Mouse (Mus musculus): ENCODE results near the gene Rtn4rl1. TPM values are rescaled to one million over a fixed set of nuclear protein-coding genes. Genes with fewer than 3 reads are reported as not detected.
"Not testable (repeated sequence)": the region's sequence is repeated elsewhere in the genome, so short reads cannot be mapped to it uniquely, and the experiment has no call there.

Rtn4rl1 gene
- total and polyA plus RNA-seq, 3 experiments = 7.5 to 9.4 (median 8.4) TPM

DNA sequence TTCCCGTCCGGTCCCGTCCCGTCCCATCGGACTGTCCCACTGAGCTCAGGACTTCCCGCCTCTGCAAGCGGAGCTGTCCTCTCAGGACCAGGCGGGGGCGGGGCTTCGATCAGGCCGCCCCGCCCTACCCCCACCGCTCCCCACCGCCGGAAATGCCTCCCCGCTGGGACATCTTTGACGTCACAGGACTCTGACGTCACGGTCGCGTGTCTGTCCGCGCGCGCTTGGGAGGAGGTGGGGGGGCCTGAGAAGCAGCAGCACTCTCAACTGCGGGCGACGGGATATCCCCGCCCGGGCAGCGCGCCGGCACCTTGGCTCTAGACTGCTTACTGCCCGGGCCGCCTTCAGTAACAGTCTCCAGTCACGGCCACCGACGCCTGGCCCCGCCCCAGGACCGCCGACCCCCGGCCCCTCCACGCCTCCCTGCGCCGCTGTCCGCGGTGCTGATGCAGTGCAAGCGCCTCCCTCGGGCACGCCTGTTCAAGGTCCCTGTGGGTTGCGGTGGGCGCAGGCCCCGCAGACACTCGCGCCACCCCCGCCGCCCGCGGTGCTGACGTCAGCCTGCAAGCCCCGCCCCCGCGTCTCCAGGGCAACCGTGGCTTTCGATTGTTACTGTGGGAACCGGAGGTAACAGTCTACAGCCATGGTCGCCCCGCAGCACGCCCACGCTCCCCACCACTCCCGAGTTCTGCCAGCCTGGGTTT lies 20.3 kb upstream of the Rtn4rl1 start:
- intact Hi-C loops (cut with DNase I) = no loop called here
- H3K9ac ChIP-seq (ENCODE audit: low read depth, low read length) = peak overlapping the region; percentile 46
- H3K27me3 ChIP-seq (ENCODE audit: control insufficient read depth, insufficient read depth, low read length) = no peaks in the 10 kb centered on the region
- no peaks in the 10 kb centered on the region for H3K36me3 ChIP-seq (ENCODE audit: control insufficient read depth, insufficient read depth, low read length)
- peak overlapping the region; percentile 68 for H3K4me3 ChIP-seq
- H3K79me2 ChIP-seq (replicated peaks; ENCODE audit: control insufficient read depth, insufficient read depth, low read length) = no peaks in the 10 kb centered on the region
- TF ChIP-seq CTCF (IDR thresholded peaks at IDR 0.05) = no peak
- no peak for TF ChIP-seq EP300 (IDR thresholded peaks at IDR 0.05; ENCODE audit: insufficient read depth, low read depth, low read length)
- 0 out of 2 replicates have a peak, but pooled peaks have one; percentile 26 for TF ChIP-seq POLR2A (IDR thresholded peaks at IDR 0.05; ENCODE audit: insufficient read depth, low read depth, low read length)
- H3K27ac ChIP-seq = no peak overlapping the region
- WGBS = under 1% methylated on average over 70 of the region's 71 CpGs
- peaks cover 7% of the 10 kb centered on the region; the same call in 1 of the 2 replicates for H3K4me1 ChIP-seq (ENCODE audit: control insufficient read depth, insufficient read depth, low read length)
- peak; percentile 82 to 87 for DNase-seq

DNA sequence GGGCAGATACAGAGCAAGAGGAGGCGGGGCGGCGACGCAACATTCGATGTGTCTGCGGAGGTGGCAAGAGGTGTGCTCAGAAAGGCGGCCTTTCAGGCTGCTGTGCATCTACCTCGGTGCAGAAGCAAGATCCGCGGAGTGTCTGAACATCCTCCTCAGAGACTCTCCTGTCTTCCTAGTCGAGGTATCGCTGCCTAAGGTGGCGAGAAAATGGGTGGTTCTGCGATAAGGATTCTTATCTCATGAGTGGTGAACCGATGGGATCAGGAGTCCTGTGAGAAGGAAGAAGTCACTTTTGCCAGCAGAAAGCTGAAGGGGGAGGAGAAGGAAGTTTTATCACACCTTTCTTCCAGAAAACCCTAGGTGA lies 19.8 kb upstream of the Rtn4rl1 start:
- no peak for TF ChIP-seq EP300 (IDR thresholded peaks at IDR 0.05; ENCODE audit: insufficient read depth, low read depth, low read length)
- no peak for TF ChIP-seq POLR2A (IDR thresholded peaks at IDR 0.05; ENCODE audit: insufficient read depth, low read depth, low read length)
- TF ChIP-seq CTCF (IDR thresholded peaks at IDR 0.05) = no peak
- Histone ChIP-seq H3K79me2 (replicated peaks; ENCODE audit: control insufficient read depth, insufficient read depth, low read length) (no peaks in the 10 kb centered on the region), H3K4me1 (ENCODE audit: control insufficient read depth, insufficient read depth, low read length) (peaks cover 7% of the 10 kb centered on the region; the same call in 1 of the 2 replicates), H3K36me3 (ENCODE audit: control insufficient read depth, insufficient read depth, low read length) (no peaks in the 10 kb centered on the region), H3K27me3 (ENCODE audit: control insufficient read depth, insufficient read depth, low read length) (no peaks in the 10 kb centered on the region), H3K4me3 (peak overlapping the region; percentile 68), H3K9ac (ENCODE audit: low read depth, low read length) (no peak overlapping the region), H3K27ac (no peak overlapping the region)
- 2% methylated on average over 15 of the region's 15 CpGs for WGBS
- DNase-seq = no peak
- intact Hi-C loops (cut with DNase I) = no loop called here

DNA sequence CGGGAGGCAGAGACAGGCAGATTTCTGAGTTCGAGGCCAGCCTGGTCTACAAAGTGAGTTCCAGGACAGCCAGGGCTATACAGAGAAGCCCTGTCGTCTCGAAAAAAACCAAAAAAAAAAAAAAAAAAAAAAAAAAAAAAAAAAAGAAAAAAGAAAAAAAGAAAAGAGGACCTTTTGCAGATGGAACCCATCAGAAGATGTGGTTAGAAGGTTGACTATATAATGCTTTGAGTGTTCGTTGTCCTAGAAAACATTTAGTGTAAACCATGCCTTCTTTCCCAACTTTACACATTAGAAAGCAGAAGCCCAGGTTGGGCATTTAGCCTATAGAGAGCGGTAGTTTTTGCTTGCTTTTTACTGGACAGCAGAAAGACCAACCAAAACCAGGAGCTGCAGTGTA lies 19.0 kb upstream of the Rtn4rl1 start:
- H3K27me3 ChIP-seq (ENCODE audit: control insufficient read depth, insufficient read depth, low read length); H3K79me2 ChIP-seq (replicated peaks; ENCODE audit: control insufficient read depth, insufficient read depth, low read length); H3K9ac ChIP-seq (ENCODE audit: low read depth, low read length); H3K27ac ChIP-seq; H3K4me1 ChIP-seq (ENCODE audit: control insufficient read depth, insufficient read depth, low read length); H3K36me3 ChIP-seq (ENCODE audit: control insufficient read depth, insufficient read depth, low read length); intact Hi-C loops (cut with DNase I); DNase-seq; H3K4me3 ChIP-seq: not testable (repeated sequence)
- 63% methylated on average over 6 of the region's 6 CpGs for WGBS

DNA sequence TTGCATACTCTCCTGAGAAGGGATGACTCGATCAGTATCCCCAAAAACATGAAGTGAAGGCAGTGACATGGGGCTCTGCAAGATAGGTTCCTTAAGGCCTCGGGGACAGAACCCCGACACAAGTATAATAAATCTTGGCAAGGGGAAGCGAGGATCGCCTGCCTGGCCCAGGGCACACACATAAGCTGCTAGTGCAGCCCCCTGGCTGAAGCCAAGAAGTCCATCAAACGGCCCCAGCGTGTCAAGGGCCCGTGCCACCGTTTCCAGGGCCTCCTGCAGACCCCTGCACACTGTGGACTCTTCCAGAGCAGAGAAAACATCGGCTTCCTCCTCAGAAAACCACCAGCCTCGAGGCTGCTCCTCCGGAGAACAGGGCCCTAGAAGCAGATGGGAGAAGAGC lies 15.6 kb upstream of the Rtn4rl1 start:
- TF ChIP-seq EP300 (IDR thresholded peaks at IDR 0.05; ENCODE audit: insufficient read depth, low read depth, low read length) = no peak
- TF ChIP-seq CTCF (IDR thresholded peaks at IDR 0.05) = no peak
- TF ChIP-seq POLR2A (IDR thresholded peaks at IDR 0.05; ENCODE audit: insufficient read depth, low read depth, low read length) = no peak
- Histone ChIP-seq H3K36me3 (ENCODE audit: control insufficient read depth, insufficient read depth, low read length) (no peaks in the 10 kb centered on the region), H3K27me3 (ENCODE audit: control insufficient read depth, insufficient read depth, low read length) (no peaks in the 10 kb centered on the region), H3K9ac (ENCODE audit: low read depth, low read length) (no peak overlapping the region), H3K4me1 (ENCODE audit: control insufficient read depth, insufficient read depth, low read length) (peaks cover 7% of the 10 kb centered on the region), H3K4me3 (peak overlapping the region; percentile 79), H3K27ac (peak overlapping the region; percentile 88), H3K79me2 (replicated peaks; ENCODE audit: control insufficient read depth, insufficient read depth, low read length) (no peaks in the 10 kb centered on the region)
- intact Hi-C loops (cut with DNase I) = loop anchor here (1.0 to 5.0 kb wide), 2 partner anchors 113 to 251 kb away; partner anchors contain the start of genes Smg6 and Srr
- 50% methylated on average over 12 of the region's 12 CpGs for WGBS
- DNase-seq = no peak

DNA sequence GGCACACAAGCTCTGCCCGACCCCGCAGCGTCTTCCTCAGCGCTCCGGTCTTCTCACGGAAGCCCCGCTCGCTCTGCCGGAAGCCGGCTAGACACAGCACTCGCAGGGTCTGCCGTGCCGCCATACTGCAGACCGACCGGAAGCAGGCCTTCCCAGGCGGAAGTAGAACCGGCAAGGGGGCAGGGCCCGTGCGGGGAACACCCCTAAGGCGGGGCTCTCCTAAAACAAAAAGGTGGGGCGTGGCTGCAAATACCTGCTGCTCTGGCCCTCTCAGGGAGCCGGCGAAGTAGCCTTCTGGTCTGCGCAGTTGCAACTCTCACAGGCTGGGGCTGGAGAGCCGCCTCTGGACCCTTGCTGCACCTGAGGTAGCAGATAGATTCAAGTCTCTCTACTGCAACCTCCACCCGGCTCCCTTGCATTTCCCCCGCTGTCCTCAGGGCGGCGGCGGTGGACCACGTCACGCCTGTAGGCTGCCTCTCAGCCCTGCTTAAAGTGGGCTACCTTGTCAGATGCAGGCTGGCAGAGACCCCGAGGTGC lies 14.8 kb upstream of the Rtn4rl1 start, which contains the start of gene Ovca2:
Gene Ovca2, minus strand, starts transcription at position 164 of the 537 bp plus-strand sequence.
- intact Hi-C loops (cut with DNase I) = loop anchor here (1.0 to 5.0 kb wide), 2 partner anchors 113 to 251 kb away; partner anchors contain the start of genes Smg6 and Srr
- Histone ChIP-seq H3K4me1 (ENCODE audit: control insufficient read depth, insufficient read depth, low read length) (peaks cover 5% of the 10 kb centered on the region), H3K27me3 (ENCODE audit: control insufficient read depth, insufficient read depth, low read length) (no peaks in the 10 kb centered on the region), H3K36me3 (ENCODE audit: control insufficient read depth, insufficient read depth, low read length) (no peaks in the 10 kb centered on the region), H3K27ac (peak within 1 kb of the TSS; percentile 88), H3K79me2 (replicated peaks; ENCODE audit: control insufficient read depth, insufficient read depth, low read length) (no peaks in the 10 kb centered on the region), H3K4me3 (peak within 1 kb of the TSS; percentile 79), H3K9ac (ENCODE audit: low read depth, low read length) (peak within 1 kb of the TSS; percentile 87)
- TF ChIP-seq CTCF (IDR thresholded peaks at IDR 0.05) (no peak; the same call in 1 of the 2 replicates), EP300 (IDR thresholded peaks at IDR 0.05; ENCODE audit: insufficient read depth, low read depth, low read length) (0 out of 2 replicates have a peak, but pooled peaks have one; percentile 7), POLR2A (IDR thresholded peaks at IDR 0.05; ENCODE audit: insufficient read depth, low read depth, low read length) (peak; percentile 81)
- peak; percentile 91 for DNase-seq
- 1% methylated on average over 33 of the region's 33 CpGs for WGBS

Data from heart, adult 2 months (tissue).